Mouse (Mus musculus) hindbrain, embryonic 13.5 days (tissue): ENCODE measurements at regions not wholly inside any gene's neighbourhood (a gene's known extent, or its start where the extent isn't known, plus 50 kb on each side); places are given as distances from the start of the nearest gene placed in this dataset.
A peak's percentile ranks its signal among the peaks of the same experiment; 100 is the strongest.

Experiments
- ATAC-seq: fragments of 200-750 bp; cut with Nextera tagmentation; 2 replicates; pipeline ENCODE4 v1.8.0; 2017; ENCODE audit warnings: moderate TSS enrichment; ENCODE audit not compliant: low FRiP score
- H3K27ac ChIP-seq: fragments of 300-500 bp; sonication (generic); 2 replicates; pipeline ENCODE4 v1.5.1; 2015; ENCODE audit warnings: inconsistent platforms, mild to moderate bottlenecking, moderate library complexity
- H3K27me3 ChIP-seq: fragments of 300-500 bp; sonication (generic); 2 replicates; pipeline ENCODE4 v1.6.1; 2015; ENCODE audit warnings: mild to moderate bottlenecking, inconsistent platforms
- H3K36me3 ChIP-seq: fragments of 300-500 bp; sonication (generic); 2 replicates; pipeline ENCODE4 v1.6.1; 2015; ENCODE audit warnings: mild to moderate bottlenecking, inconsistent platforms
- H3K4me1 ChIP-seq: fragments of 300-500 bp; sonication (generic); replicated peaks from 2 replicates; pipeline ENCODE4 v1.6.1; 2015; ENCODE audit warnings: inconsistent platforms
- H3K4me2 ChIP-seq: fragments of 300-500 bp; sonication (generic); 2 replicates; pipeline ENCODE4 v1.6.1; 2015; ENCODE audit warnings: inconsistent platforms, mild to moderate bottlenecking, moderate library complexity
- H3K4me3 ChIP-seq: fragments of 300-500 bp; sonication (generic); 2 replicates; pipeline ENCODE4 v1.5.1; 2015; ENCODE audit warnings: mild to moderate bottlenecking, inconsistent platforms
- H3K9ac ChIP-seq: fragments of 300-500 bp; sonication (generic); 2 replicates; pipeline ENCODE4 v1.6.1; 2015; ENCODE audit warnings: mild to moderate bottlenecking, inconsistent platforms
- H3K9me3 ChIP-seq: fragments of 300-500 bp; sonication (generic); 2 replicates; pipeline ENCODE4 v1.6.1; 2016; ENCODE audit warnings: inconsistent platforms
- WGBS: fragments of 180-500 bp; shearing (Covaris S2); methylation state at CpG from one replicate; pipeline ENCODE4 v1.1.7; 2015; 5-methylcytosine and 5-hydroxymethylcytosine counted together

- Histone ChIP-seq H3K4me2 (no peak overlapping the region), H3K4me3 (no peak overlapping the region), H3K9me3 (no peaks in the 10 kb centered on the region), H3K36me3 (no peaks in the 10 kb centered on the region), H3K27ac (no peak overlapping the region), H3K27me3 (no peaks in the 10 kb centered on the region), H3K4me1 (no peaks in the 10 kb centered on the region; the same call in 1 of the 2 replicates), H3K9ac (no peak overlapping the region)
- no peak for ATAC-seq
- WGBS = 93% methylated on average over 4 of the region's 4 CpGs
These were observed 459.9 kb downstream of the Nuf2 start for GRCm38 (mm10) chr1:169071366-169071765.

DNA sequence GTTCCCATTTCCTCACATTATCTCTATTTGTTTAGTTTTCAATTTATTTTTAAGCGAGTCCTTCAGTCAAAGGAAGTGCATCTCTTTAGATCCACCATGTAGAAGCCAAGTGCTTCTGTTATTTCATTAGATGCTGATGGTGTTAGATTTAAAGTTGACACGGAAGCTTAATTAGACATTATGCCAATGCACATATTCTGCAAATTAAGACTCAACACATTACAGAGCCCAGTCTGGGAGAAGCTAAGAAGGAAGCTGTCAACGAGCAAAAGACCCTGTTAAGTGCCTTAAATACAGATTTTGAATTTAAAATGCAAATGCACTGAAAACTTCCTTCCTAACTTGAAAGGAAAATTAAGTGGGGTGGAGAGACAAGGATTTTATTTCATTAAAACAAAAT lies 461.6 kb downstream of the Nuf2 start:
- Histone ChIP-seq H3K4me3 (no peak overlapping the region), H3K27ac (no peak overlapping the region), H3K9ac (no peak overlapping the region), H3K4me1 (no peaks in the 10 kb centered on the region), H3K27me3 (no peaks in the 10 kb centered on the region), H3K36me3 (no peaks in the 10 kb centered on the region), H3K9me3 (no peaks in the 10 kb centered on the region), H3K4me2 (no peak overlapping the region)
- ATAC-seq = no peak
- 83% methylated on average over 3 of the region's 3 CpGs for WGBS

DNA sequence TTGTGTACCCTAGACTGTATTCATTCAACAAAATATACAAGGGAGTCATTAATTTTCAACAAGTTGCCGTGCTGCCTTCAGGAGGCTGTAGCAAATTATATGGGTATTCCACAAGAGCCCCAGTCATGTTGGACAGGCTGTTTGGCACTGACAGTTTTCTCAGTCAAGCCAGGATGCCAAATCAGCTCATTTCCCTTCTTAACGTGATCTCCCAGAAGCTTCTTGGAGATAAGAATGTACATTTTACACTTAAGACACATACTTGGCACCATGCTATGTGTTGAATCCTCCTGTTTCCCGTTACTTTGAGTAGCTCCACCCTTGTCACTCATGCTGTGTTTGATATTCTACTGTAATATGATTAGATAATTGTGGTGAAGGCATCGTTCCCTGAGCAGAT lies 464.5 kb downstream of the Nuf2 start:
- Histone ChIP-seq H3K4me2 (no peak overlapping the region), H3K27ac (no peak overlapping the region), H3K27me3 (no peaks in the 10 kb centered on the region), H3K9me3 (no peaks in the 10 kb centered on the region), H3K4me1 (no peaks in the 10 kb centered on the region), H3K9ac (no peak overlapping the region), H3K4me3 (no peak overlapping the region), H3K36me3 (no peaks in the 10 kb centered on the region)
- WGBS = 71% methylated on average over 4 of the region's 4 CpGs
- no peak for ATAC-seq

DNA sequence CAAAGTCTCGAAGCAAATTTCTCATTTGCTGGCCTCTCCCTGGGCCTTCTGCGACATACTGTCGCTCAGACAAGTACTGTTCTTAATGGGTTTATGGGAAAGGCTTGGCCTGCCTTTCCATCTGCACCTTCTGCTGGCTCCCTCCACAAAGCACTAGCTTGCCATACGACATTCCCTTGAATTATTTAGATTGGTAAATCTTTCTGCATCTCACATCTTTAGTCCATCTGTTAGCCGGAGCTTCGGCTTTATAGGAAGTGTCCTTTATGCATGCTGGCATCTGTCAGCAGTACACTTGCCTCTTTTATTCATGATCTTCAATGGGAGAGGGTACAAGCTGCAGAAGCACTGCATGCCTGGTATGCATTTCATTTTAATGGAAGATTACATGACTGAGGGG lies 470.6 kb downstream of the Nuf2 start:
- Histone ChIP-seq H3K4me1 (peaks cover 4% of the 10 kb centered on the region; the same call in 1 of the 2 replicates), H3K27me3 (no peaks in the 10 kb centered on the region), H3K4me2 (no peak overlapping the region), H3K9me3 (no peaks in the 10 kb centered on the region), H3K36me3 (no peaks in the 10 kb centered on the region), H3K9ac (no peak overlapping the region), H3K27ac (0 out of 2 replicates have a peak overlapping the region, but pooled peaks have one; percentile 30), H3K4me3 (no peak overlapping the region)
- 55% methylated on average over 6 of the region's 6 CpGs for WGBS
- no peak for ATAC-seq

DNA sequence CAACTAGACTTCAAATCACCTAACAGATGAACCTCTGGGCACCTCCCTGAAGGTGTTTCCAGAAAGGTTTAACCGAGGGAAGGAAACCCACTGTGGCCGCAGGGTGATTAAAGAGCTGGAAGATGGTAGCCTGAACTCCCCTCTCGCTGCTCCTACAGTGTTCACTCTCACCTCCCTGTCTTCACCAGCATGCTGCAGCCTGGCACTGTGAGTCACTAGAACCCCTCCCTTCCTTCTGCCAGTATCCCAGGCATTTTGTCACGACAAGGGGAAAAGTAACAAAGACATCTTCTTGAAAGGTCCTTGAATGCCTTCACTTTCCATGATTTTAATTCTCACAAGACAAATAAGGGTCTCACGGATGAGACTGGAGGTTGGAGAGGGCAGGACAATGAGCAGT lies 471.1 kb downstream of the Nuf2 start:
- Histone ChIP-seq H3K4me1 (peaks cover 4% of the 10 kb centered on the region; the same call in 1 of the 2 replicates), H3K27ac (0 out of 2 replicates have a peak overlapping the region, but pooled peaks have one; percentile 30), H3K9ac (no peak overlapping the region), H3K36me3 (no peaks in the 10 kb centered on the region), H3K4me3 (no peak overlapping the region), H3K4me2 (no peak overlapping the region), H3K27me3 (no peaks in the 10 kb centered on the region), H3K9me3 (no peaks in the 10 kb centered on the region)
- 77% methylated on average over 5 of the region's 5 CpGs for WGBS
- no peak for ATAC-seq

DNA sequence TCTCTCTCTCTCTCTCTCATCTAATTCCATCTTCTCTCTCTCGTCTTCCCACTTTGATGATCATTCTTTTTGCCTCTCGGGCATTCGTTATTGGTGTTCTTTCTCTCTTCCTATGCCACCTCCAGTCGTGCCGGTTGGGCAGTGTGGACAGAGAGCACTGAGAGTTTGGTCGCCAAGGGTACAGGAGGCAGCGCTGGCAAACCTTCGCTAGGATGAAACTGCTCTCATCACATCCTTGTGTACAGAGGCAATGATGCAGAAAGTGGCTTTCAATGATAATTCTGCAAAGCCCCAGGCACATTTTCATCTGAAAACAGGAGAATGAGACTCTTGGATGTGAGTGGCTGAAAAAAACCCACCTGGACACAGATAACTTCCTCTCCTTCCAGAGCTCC lies 479.4 kb downstream of the Nuf2 start:
- Histone ChIP-seq H3K4me3 (no peak overlapping the region), H3K27me3 (peaks cover 7% of the 10 kb centered on the region; the same call in 1 of the 2 replicates), H3K4me2 (peak overlapping the region; percentile 36; the same call in 1 of the 2 replicates), H3K9me3 (no peaks in the 10 kb centered on the region), H3K4me1 (peaks cover 10% of the 10 kb centered on the region), H3K36me3 (no peaks in the 10 kb centered on the region), H3K9ac (no peak overlapping the region), H3K27ac (peak overlapping the region; percentile 55; the same call in 1 of the 2 replicates)
- ATAC-seq = peak; percentile 87
- WGBS = 34% methylated on average over 8 of the region's 8 CpGs

- no peaks in the 10 kb centered on the region for H3K36me3 ChIP-seq
- peak overlapping the region; percentile 36 for H3K4me2 ChIP-seq
- no peak overlapping the region for H3K4me3 ChIP-seq
- peaks cover 7% of the 10 kb centered on the region; the same call in 1 of the 2 replicates for H3K27me3 ChIP-seq
- H3K9ac ChIP-seq = no peak overlapping the region
- no peaks in the 10 kb centered on the region for H3K9me3 ChIP-seq
- ATAC-seq = peak; percentile 93
- H3K4me1 ChIP-seq = peaks cover 10% of the 10 kb centered on the region
- 20% methylated on average over 11 of the region's 11 CpGs for WGBS
- H3K27ac ChIP-seq = no peak overlapping the region
These were observed 480.0 kb downstream of the Nuf2 start for GRCm38 (mm10) chr1:169051085-169051862.

DNA sequence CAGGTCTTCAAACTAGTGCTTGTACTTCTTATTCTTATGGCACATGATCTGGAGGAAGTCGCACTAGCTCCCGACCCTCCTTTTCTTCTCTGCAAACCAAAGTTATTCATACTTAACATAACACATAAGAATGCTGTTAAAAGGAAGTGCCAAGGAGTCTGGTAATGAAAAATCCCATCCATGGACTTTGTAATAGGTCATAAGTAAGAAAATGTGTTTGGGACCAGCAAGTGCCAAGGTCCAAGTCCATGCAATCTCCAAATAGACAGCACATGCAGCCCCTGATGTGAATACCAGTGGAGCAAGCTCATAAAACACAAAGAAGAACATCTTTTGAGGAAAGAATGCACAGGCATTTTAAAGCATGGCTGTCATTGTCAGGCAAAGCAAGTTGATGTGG lies 481.4 kb downstream of the Nuf2 start:
- H3K27me3 ChIP-seq = peaks cover 7% of the 10 kb centered on the region; the same call in 1 of the 2 replicates
- H3K9ac ChIP-seq = no peak overlapping the region
- WGBS = 100% methylated on average over 2 of the region's 2 CpGs
- H3K4me2 ChIP-seq = no peak overlapping the region
- no peak overlapping the region for H3K27ac ChIP-seq
- no peaks in the 10 kb centered on the region for H3K9me3 ChIP-seq
- H3K4me3 ChIP-seq = no peak overlapping the region
- H3K4me1 ChIP-seq = peaks cover 10% of the 10 kb centered on the region
- no peaks in the 10 kb centered on the region for H3K36me3 ChIP-seq
- ATAC-seq = no peak

DNA sequence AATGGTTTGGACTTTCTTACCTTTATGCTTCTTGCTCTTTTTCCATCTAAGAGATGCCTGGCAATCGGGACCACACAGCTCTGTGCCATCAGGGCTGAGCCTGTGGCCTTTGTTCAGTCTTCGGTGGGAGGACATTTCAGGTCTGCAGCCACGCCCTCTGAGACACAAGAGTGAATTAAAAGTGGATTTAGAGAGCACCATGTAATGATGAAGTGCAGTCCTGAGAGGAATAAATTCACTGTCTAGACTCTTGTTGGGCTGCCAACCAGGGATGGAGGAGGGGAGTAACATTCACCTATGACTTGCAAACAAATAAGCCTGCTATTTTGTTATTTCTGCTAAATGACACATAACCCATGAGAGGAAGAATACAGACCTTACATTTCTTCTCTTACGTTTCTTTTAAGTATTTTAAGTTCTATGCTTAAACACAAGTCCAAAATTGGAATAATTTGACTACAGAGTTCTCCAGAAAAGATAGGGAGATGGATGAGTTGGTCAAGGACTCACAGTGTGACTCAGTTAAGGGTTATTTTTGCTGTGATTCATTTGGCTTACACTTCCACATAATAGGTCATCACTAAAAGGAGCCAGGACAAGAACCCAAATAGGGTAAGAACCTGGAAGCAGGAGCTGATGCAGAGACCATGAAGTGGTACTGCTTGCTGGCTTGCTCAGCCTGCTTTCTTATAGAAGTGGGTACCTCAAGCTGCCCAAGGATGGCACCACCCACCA lies 484.3 kb downstream of the Nuf2 start:
- Histone ChIP-seq H3K9me3 (no peaks in the 10 kb centered on the region), H3K4me1 (peaks cover 10% of the 10 kb centered on the region), H3K36me3 (no peaks in the 10 kb centered on the region), H3K4me3 (no peak overlapping the region), H3K9ac (no peak overlapping the region), H3K27ac (no peak overlapping the region), H3K27me3 (peaks cover 7% of the 10 kb centered on the region; the same call in 1 of the 2 replicates), H3K4me2 (no peak overlapping the region)
- 68% methylated on average over 4 of the region's 4 CpGs for WGBS
- ATAC-seq = no peak

DNA sequence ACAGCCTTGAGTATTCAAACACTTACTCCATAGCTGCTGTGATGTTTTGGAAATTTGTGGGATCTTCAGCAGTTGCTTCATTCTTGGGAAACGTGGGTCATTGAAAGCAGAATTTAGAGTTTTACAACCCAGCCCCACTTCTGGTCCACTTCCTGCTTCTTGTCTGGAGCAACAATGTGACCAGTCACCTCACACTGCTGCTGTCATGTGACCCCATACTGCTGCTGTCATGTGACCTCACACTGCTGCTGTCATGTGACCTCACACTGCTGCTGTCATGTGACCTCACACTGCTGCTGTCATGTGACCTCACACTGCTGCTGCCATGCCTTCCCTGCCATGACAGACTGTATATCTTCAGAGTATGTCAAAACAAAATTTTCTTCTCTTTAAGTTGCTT lies 497.7 kb downstream of the Nuf2 start:
- Histone ChIP-seq H3K27me3 (no peaks in the 10 kb centered on the region), H3K9me3 (no peaks in the 10 kb centered on the region), H3K4me1 (no peaks in the 10 kb centered on the region), H3K27ac (no peak overlapping the region), H3K4me3 (no peak overlapping the region), H3K4me2 (no peak overlapping the region), H3K36me3 (no peaks in the 10 kb centered on the region), H3K9ac (no peak overlapping the region)
- 94% methylated on average over 1 of the region's 1 CpGs for WGBS
- no peak for ATAC-seq

DNA sequence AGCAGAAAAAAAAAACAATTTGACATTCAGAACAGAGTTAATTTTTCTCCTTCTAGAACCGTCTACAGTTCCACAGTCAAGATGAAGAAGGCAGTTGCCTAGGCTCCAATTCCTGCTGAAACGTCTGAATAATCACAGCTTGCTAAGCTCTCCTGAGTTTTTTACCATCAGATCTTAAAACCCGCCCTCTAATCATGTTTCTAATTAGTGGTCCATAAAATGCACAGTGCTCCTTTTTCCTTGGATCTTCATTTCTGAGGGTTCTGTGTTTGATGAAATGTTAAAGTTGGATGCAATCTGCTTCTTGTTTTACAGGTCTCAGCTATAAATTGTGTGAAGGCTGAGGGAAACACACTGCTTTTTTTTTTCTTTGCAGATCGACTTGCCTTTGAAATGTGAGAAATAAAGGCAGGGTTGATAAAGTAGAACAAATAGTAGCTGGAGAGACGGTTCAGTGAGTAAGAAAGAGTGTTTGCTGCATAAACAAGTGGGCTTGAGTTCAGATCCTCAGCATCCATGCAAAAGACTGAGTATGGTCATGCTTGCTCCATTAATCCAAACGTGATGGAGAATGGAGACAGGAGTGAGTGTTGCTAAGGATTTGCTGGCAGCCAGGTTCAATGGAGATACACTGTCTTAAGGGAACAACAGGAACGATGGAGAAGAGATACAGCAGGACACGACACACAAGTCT lies 499.3 kb downstream of the Nuf2 start:
- no peaks in the 10 kb centered on the region for H3K4me1 ChIP-seq
- ATAC-seq = no peak
- H3K27ac ChIP-seq = no peak overlapping the region
- no peak overlapping the region for H3K4me3 ChIP-seq
- H3K9ac ChIP-seq = no peak overlapping the region
- H3K4me2 ChIP-seq = no peak overlapping the region
- H3K27me3 ChIP-seq = no peaks in the 10 kb centered on the region
- WGBS = 69% methylated on average over 8 of the region's 8 CpGs
- H3K36me3 ChIP-seq = no peaks in the 10 kb centered on the region
- H3K9me3 ChIP-seq = no peaks in the 10 kb centered on the region

- no peaks in the 10 kb centered on the region for H3K36me3 ChIP-seq
- ATAC-seq = no peak
- H3K4me1 ChIP-seq = no peaks in the 10 kb centered on the region
- 75% methylated on average over 6 of the region's 6 CpGs for WGBS
- H3K27me3 ChIP-seq = no peaks in the 10 kb centered on the region
- no peak overlapping the region for H3K9ac ChIP-seq
- no peaks in the 10 kb centered on the region for H3K9me3 ChIP-seq
- H3K4me2 ChIP-seq = no peak overlapping the region
- H3K4me3 ChIP-seq = no peak overlapping the region
- no peak overlapping the region for H3K27ac ChIP-seq
These were observed 503.6 kb downstream of the Nuf2 start for GRCm38 (mm10) chr1:169027706-169028105.
